ENCODE assay signal across 11 mouse cellular contexts in genomic region chr9:60264586-60265325, GRCm38 (mm10).
A peak's percentile ranks its signal among the peaks of the same experiment; 100 is the strongest.
DNase-seq lines count a peak whose midpoint lies in the region; ATAC-seq and TF ChIP-seq lines count a peak whose summit lies in the region.
"Had no signal": no experiment of that assay in that cellular context is flagged by ENCODE, and none has a peak within 500 bp of the region (broad histone marks: within the 10 kb centered on the region; RNA-seq: fewer than 3 reads in every experiment).

No protein-coding gene starts in this region.

- TF ChIP-seq CTCF in bone marrow, adult 2 months (IDR thresholded peaks at IDR 0.05; ENCODE audit: control insufficient read depth, insufficient read depth, low read length) = no peak
- TF ChIP-seq CTCF in thymus, adult 2 months (IDR thresholded peaks at IDR 0.05; ENCODE audit: borderline replicate concordance, control insufficient read depth, extremely low read depth, insufficient read depth, low read length, poor library complexity) = no peak

- H3K36me3 ChIP-seq in forebrain, embryonic 14.5 days (ENCODE audit: control insufficient read depth, insufficient read depth, low read length) = no peaks in the 10 kb centered on the region
- no peaks in the 10 kb centered on the region for H3K36me3 ChIP-seq in forebrain, embryonic 13.5 days (ENCODE audit: poor library complexity, severe bottlenecking)
- H3K36me3 ChIP-seq in thymus, adult 2 months (ENCODE audit: control insufficient read depth, insufficient read depth, low read length) = no peaks in the 10 kb centered on the region

- no peak overlapping the region for H3K4me3 ChIP-seq in forebrain, embryonic 14.5 days (ENCODE audit: low read depth, low read length)
- H3K4me3 ChIP-seq in forebrain, embryonic 13.5 days = no peak overlapping the region
- no peak overlapping the region for H3K4me3 ChIP-seq in bone marrow, adult 2 months (replicated peaks; ENCODE audit: control insufficient read depth, low read depth, low read length)
- no peak overlapping the region for H3K4me3 ChIP-seq in thymus, adult 2 months (ENCODE audit: control insufficient read depth, insufficient read depth, low read length)
- H3K4me3 ChIP-seq: myocyte had no signal

- no peak for TF ChIP-seq POLR2A in bone marrow, adult 2 months (IDR thresholded peaks at IDR 0.05; ENCODE audit: borderline replicate concordance, control insufficient read depth, low read depth, low read length)
- no peak for TF ChIP-seq POLR2A in thymus, adult 2 months (IDR thresholded peaks at IDR 0.05; ENCODE audit: control insufficient read depth, extremely low read depth, insufficient read depth, low read length, poor library complexity)

- WGBS in forebrain, embryonic 14.5 days = 39% methylated on average over 10 of the region's 10 CpGs
- WGBS in forebrain, embryonic 13.5 days = 48% methylated on average over 10 of the region's 10 CpGs
- 24% methylated on average over 10 of the region's 10 CpGs for WGBS in bone marrow, adult 2 months
- WGBS in thymus, adult 2 months = 50% methylated on average over 10 of the region's 10 CpGs

- H3K9ac ChIP-seq in forebrain, embryonic 14.5 days (ENCODE audit: low read length) = no peak overlapping the region
- no peak overlapping the region for H3K9ac ChIP-seq in forebrain, embryonic 13.5 days

- H3K4me2 ChIP-seq in forebrain, embryonic 14.5 days (ENCODE audit: low read length) = no peak overlapping the region
- no peak overlapping the region for H3K4me2 ChIP-seq in forebrain, embryonic 13.5 days

- DNase-seq in forebrain, embryonic 14.5 days (ENCODE audit: low spot score) = peak; percentile 65
- DNase-seq in heart, adult 9 months (ENCODE audit: low spot score in 2 of 2) = peak; percentile 60 to 67
- peak; percentile 60 for DNase-seq in kidney, postnatal 14 days
- no peak for DNase-seq in embryo, embryonic 9.5 days (ENCODE audit: extremely low spot score)
- DNase-seq in thymus, adult 2 months = no peak
- no peak for DNase-seq in layer of hippocampus, postnatal 36 days
- DNase-seq: adrenal gland, postnatal 25 days had no signal

- peaks cover 32% of the 10 kb centered on the region for H3K4me1 ChIP-seq in forebrain, embryonic 14.5 days (ENCODE audit: control insufficient read depth, insufficient read depth, low read length)
- H3K4me1 ChIP-seq in forebrain, embryonic 13.5 days = peaks cover 42% of the 10 kb centered on the region
- H3K4me1 ChIP-seq in bone marrow, adult 2 months (ENCODE audit: control insufficient read depth, insufficient read depth, low read length) = no peaks in the 10 kb centered on the region
- no peaks in the 10 kb centered on the region for H3K4me1 ChIP-seq in thymus, adult 2 months (replicated peaks; ENCODE audit: control insufficient read depth, insufficient read depth, low read length)

- no peaks in the 10 kb centered on the region for H3K9me3 ChIP-seq in forebrain, embryonic 14.5 days (replicated peaks; ENCODE audit: control insufficient read depth, low read length)
- no peaks in the 10 kb centered on the region for H3K9me3 ChIP-seq in forebrain, embryonic 13.5 days (replicated peaks)

- peak overlapping the region; percentile 48; the same call in 1 of the 2 replicates for H3K27ac ChIP-seq in forebrain, embryonic 14.5 days (ENCODE audit: low read depth, low read length)
- no peak overlapping the region; the same call in 1 of the 2 replicates for H3K27ac ChIP-seq in forebrain, embryonic 13.5 days
- 0 out of 2 replicates have a peak overlapping the region, but pooled peaks have one; percentile 8 for H3K27ac ChIP-seq in bone marrow, adult 2 months (ENCODE audit: control insufficient read depth, insufficient read depth, low read depth, low read length, poor library complexity)
- H3K27ac ChIP-seq in thymus, adult 2 months (ENCODE audit: control insufficient read depth, insufficient read depth, low read length) = no peak overlapping the region

- H3K27me3 ChIP-seq in forebrain, embryonic 14.5 days (replicated peaks; ENCODE audit: control insufficient read depth, insufficient read depth, low read length) = no peaks in the 10 kb centered on the region
- peaks cover 13% of the 10 kb centered on the region; the same call in 1 of the 2 replicates for H3K27me3 ChIP-seq in forebrain, embryonic 13.5 days
- H3K27me3 ChIP-seq in thymus, adult 2 months (ENCODE audit: control insufficient read depth, insufficient read depth, low read length) = no peaks in the 10 kb centered on the region
- H3K27me3 ChIP-seq: CH12.LX had no signal

- ATAC-seq in forebrain, embryonic 14.5 days = peak; percentile 38; the same call in 1 of the 2 replicates
- ATAC-seq in forebrain, embryonic 13.5 days = no peak; the same call in 1 of the 2 replicates

Comparison
In these comparisons a context has a peak if more than half of its experiments do, and no peak if none do; other contexts are left out.
1. H3K27ac ChIP-seq: peak in forebrain, embryonic 14.5 days (single experiment) and bone marrow, adult 2 months (single experiment); none in forebrain, embryonic 13.5 days (single experiment) and thymus, adult 2 months (single experiment).
2. DNase-seq: peak in forebrain, embryonic 14.5 days (single experiment), heart, adult 9 months (2 of 2) and kidney, postnatal 14 days (single experiment); none in embryo, embryonic 9.5 days (single experiment), thymus, adult 2 months (single experiment) and layer of hippocampus, postnatal 36 days (0 of 2).